Mouse (Mus musculus) yolk sac, embryonic 10.5 days (tissue): ENCODE measurements around the gene Rab43.

ENCODE experiments used
- DNase-seq: peaks from one replicate; pipeline ENCODE4 v3.0.0-alpha.2; 2017; ENCODE audit warnings: low spot score

Rab43 gene

DNA sequence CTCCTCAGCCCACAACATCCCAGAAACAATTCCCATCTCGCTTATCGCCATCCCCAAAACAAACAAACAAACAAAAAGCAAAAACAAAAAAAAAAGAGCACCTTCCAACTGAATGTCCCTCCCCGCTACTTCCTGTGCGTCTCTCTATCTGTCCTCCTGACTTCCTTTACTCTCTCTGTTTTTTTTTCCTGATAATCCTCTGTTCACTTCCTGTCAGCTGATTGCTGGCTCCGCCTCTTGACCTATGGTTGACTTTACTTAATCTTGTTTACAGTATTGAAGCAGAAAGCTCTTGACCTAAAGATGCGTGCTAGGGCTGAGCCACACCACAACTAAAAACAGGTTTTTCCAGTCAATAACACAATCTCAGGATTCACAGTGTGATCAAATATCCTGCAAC, 63.4 kb downstream of the Rab43 start:
- DNase-seq: no peak

DNA sequence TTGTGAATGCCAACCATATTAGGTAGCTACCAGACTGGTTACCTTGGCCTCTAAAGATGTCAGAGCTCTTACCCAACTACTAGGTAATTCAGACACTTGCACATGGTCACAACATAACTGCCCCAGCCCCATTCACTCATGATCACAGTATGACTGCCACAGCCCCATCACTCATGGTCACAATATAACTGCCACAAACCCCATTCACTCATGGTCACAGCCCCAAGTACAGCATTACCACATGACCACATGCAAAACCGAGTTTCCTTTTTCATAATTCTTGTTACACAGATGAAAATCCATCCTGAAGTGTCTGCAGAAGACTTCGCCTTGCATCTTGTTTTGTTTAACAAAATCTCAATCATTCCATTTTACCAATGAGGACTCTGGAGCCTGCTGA, 63.9 kb downstream of the Rab43 start:
- no peak for DNase-seq

DNA sequence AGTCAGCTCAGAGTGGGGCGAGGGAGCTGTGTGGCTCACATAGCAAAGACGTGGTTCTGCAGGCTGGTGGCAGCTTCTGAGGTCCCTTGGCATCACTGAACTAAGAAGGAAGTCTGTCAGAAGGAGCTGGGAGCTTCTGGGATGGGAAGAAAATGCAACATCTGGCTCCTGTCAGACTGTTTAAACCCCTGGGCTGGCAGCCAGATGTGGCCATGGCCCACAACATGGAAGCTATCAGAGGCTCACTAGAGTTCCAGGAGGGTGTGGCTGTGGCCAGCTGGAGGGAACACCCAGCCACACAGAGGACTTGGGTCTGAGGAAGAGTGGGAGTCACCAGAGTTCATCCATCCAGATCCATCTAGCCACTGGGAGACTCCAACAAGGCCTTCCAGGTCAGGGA, 65.1 kb downstream of the Rab43 start:
- DNase-seq: no peak

DNA sequence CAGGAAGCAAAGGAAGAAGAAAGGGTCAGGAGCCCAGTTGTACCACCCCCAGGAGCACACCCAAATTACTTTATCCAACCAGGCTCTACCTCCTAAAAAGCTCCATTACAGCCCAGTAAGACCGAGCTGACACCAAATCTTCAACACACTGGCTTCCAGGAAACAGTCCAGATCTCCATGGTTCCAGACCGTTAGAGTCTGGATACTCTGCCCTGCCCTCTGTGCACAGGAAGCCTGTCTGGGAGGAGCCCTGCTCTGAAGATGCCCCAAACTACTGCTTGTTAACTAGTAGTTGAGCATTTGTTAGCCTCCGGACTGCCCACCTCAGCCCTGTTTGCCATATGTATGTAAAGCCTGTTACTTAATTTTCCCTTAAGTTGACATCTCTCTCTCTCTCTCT, 65.9 kb downstream of the Rab43 start:
- no peak for DNase-seq

DNA sequence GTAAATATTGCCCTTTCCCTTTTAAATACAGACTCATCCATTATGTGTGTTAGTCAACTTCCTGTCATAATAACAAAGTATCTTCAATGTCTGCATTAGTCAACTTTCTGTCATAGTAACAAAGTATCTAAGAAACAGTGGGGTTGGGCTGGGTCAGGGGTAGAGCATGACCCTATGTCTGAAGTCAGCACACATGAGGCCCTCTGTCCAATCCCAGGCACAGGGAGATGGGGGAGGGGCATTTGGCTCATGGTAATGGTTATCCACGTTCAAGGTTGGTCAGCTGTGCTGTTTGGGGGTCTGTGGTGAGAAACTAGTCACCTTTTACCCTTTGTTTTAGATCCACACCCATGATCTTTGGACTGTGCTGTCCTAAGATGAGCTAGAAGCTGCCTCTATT, 66.7 kb downstream of the Rab43 start:
- no peak for DNase-seq

DNA sequence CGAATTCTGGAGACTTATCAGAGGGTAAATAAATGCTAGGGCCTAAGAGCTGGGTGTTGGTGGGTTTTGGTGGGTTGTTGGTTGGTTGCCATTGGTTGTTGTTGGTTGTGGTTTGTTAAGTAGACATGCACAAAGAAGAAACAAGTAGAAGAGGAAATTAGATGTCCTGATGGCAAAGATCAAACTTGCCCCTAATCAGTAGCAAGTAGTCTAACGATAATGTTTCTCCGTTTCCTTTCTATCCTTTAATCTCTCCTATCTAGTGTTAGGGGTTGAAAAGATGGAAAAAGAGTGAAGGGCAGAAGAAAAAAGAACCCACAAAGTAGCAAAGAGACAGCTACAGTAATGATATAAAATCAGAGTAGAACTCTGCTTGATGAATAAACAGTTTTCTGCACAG, 67.3 kb downstream of the Rab43 start:
- no peak for DNase-seq

DNA sequence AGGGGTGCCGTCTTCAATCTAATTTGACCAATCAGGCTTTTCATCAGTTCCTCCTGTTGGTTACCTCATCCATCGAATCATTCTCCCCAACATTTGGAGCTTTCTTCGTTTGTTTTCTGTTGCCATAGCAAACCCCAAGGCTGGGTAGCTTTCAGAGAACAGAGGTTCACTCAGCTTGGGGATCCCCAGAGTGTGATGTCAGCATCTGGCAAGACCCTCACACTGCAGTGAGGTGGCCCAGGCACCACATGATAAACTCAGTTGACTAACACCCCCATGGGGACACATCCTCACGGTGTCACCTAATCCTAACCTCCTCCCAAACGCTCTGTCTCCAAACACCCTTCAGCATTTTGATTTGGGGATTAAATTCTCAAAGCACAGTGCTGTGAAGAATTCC, 68.7 kb downstream of the Rab43 start:
- DNase-seq: no peak

DNA sequence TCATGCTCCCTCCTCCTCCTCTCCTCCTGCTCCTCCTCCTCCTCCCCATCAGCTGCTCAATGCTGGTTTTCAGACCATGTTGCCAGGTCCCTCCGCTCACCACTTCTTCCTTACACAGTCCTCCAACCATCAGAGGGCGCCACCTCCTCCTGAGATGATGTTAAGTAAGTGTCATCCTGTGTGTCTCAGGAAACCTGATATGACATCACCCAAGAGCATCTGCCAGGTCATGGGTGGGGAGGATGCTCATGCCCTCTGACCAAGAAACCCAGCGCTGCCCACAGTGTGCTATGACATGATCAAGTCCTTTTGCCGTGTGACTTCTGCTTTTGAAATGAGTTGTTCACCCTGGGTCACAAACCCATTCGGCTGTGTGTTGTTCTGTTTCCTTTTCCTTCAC, 69.2 kb downstream of the Rab43 start:
- DNase-seq: no peak

DNA sequence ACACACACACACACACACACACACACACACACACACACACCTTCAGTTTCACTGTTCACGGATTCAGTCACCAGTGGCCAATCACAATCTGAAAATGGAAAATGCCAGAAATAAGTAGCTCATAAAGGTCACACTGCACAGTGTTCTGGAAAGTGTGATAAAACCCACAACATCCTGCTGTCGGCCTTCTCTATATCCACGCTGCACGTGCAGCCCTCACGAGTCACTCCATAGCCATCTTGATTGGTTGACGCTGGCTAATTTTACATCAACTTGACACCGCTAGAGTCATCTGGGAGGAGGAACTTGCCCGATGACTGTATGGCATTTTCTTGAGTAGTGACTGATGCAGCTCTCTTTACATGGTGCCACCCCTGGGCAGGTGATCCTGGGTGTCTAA, 70.0 kb downstream of the Rab43 start:
- no peak for DNase-seq

DNA sequence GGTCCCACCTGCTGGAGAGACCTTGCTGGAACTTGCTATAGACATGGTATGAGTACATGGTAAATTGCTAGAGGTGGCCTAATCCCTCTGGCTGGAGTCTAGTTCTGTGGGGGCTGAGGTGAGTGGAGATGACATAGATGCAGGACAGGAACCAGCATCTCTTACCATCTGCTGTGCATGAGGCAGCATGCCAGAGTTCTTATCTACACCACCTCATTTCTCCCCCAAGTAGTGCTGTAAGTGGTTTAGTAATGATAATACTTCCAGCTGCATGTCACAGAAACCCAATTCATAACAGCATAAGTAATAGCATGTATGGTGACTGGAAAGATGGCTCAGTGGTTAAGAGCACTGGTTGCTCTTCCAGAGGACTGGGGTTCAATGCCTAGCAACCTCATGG, 71.5 kb downstream of the Rab43 start:
- DNase-seq: no peak

DNA sequence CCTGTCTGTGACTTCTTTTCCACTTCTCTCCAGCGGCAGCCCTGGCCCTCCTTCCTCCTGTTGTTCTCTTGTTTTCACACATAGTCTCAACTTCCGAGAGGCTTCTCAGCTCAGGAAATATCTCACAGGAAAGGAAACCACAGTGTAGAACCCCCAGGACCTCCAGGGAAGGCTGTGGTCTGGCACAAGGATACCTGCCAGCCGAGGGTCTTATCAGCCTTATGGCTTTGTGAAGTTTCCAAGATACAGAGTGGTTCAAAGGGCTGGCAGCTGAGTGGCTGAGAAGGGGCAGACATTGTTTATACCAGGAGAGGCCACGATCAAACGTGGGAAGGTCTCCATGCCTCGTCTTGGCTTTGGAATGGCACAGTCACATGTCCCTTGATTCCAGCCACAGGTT, 72.1 kb downstream of the Rab43 start:
- no peak for DNase-seq
